Comparison of ENCODE assay signal across 8 mouse cellular contexts in the genomic region with DNA sequence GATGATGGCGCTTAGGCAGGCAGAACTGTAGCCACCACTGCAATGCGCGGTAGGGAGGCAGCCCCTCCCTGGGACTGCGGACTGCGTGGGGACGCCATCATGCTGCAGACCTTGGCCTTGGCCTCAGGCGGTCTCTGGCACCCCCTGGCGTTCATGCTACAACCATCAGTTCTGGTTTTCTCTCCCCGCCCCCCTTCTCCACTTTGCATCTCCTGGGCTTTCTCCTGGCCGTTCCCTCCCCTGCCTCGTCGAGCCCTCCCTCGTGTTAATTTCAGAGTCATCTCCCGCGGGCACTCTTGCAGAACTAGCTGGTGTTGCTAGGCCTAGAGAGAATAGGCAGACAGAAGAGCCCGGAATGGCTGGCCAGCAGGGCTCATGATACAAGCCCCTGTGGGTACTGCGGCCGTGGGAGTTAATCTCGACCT. TPM values are rescaled to one million over a fixed set of nuclear protein-coding genes. Genes with fewer than 3 reads are reported as not detected.
DNase-seq lines count a peak whose midpoint lies in the region; ATAC-seq and TF ChIP-seq lines count a peak whose summit lies in the region.

No protein-coding gene starts in this region.

- TF ChIP-seq CTCF in kidney, adult 2 months (conservative IDR thresholded peaks at IDR 0.05; ENCODE audit: insufficient read depth, insufficient read length, low read depth, low read length), result peak; percentile 76
- peak; percentile 85 for TF ChIP-seq CTCF in spleen, adult 2 months (IDR thresholded peaks at IDR 0.05; ENCODE audit: extremely low read depth, insufficient read depth, insufficient read length, insufficient replicate concordance)

- no peaks in the 10 kb centered on the region for H3K36me3 ChIP-seq in embryonic facial prominence, embryonic 12.5 days
- no peaks in the 10 kb centered on the region for H3K36me3 ChIP-seq in kidney, adult 2 months (ENCODE audit: control insufficient read depth, insufficient read depth, low read length)
- no peaks in the 10 kb centered on the region for H3K36me3 ChIP-seq in limb, embryonic 14.5 days (ENCODE audit: control insufficient read depth, insufficient read depth, low read length)
- no peaks in the 10 kb centered on the region for H3K36me3 ChIP-seq in midbrain, embryonic 16.5 days (ENCODE audit: control insufficient read depth, insufficient read depth, low read length)
- H3K36me3 ChIP-seq in spleen, adult 2 months (ENCODE audit: control insufficient read depth, insufficient read depth, low read length), result no peaks in the 10 kb centered on the region

- no peaks in the 10 kb centered on the region for H3K27me3 ChIP-seq in embryonic facial prominence, embryonic 12.5 days
- H3K27me3 ChIP-seq in kidney, adult 2 months (replicated peaks; ENCODE audit: control insufficient read depth, insufficient read depth, low read length), result no peaks in the 10 kb centered on the region
- no peaks in the 10 kb centered on the region for H3K27me3 ChIP-seq in limb, embryonic 14.5 days (ENCODE audit: control insufficient read depth, insufficient read depth, low read length)
- no peaks in the 10 kb centered on the region for H3K27me3 ChIP-seq in midbrain, embryonic 16.5 days (ENCODE audit: control insufficient read depth, insufficient read depth, low read depth, low read length)
- H3K27me3 ChIP-seq in spleen, adult 2 months (ENCODE audit: control insufficient read depth, insufficient read depth, low read length), result no peaks in the 10 kb centered on the region

- peak overlapping the region; percentile 17; the same call in 1 of the 2 replicates for H3K4me3 ChIP-seq in embryonic facial prominence, embryonic 12.5 days
- H3K4me3 ChIP-seq in kidney, adult 2 months (ENCODE audit: insufficient read depth, low read depth, low read length), result peak overlapping the region; percentile 50
- H3K4me3 ChIP-seq in limb, embryonic 14.5 days (replicated peaks; ENCODE audit: low read length), result peak overlapping the region; percentile 33
- peak overlapping the region; percentile 30 for H3K4me3 ChIP-seq in midbrain, embryonic 16.5 days (ENCODE audit: low read depth, low read length)
- H3K4me3 ChIP-seq in spleen, adult 2 months (ENCODE audit: extremely low read depth, insufficient read depth, insufficient read length), result peak overlapping the region; percentile 34; the same call in 1 of the 2 replicates

- WGBS in embryonic facial prominence, embryonic 12.5 days, result 26% methylated on average over 19 of the region's 19 CpGs
- WGBS in kidney, adult 2 months, result 5% methylated on average over 18 of the region's 19 CpGs
- WGBS in limb, embryonic 14.5 days, result 21% methylated on average over 18 of the region's 19 CpGs
- WGBS in midbrain, embryonic 16.5 days, result 22% methylated on average over 19 of the region's 19 CpGs
- 20% methylated on average over 19 of the region's 19 CpGs for WGBS in spleen, adult 2 months

- no peaks in the 10 kb centered on the region for H3K9me3 ChIP-seq in embryonic facial prominence, embryonic 12.5 days
- no peaks in the 10 kb centered on the region for H3K9me3 ChIP-seq in limb, embryonic 14.5 days (ENCODE audit: control insufficient read depth, low read length)
- H3K9me3 ChIP-seq in midbrain, embryonic 16.5 days (replicated peaks; ENCODE audit: control insufficient read depth, low read length, poor library complexity, severe bottlenecking), result no peaks in the 10 kb centered on the region

- H3K9ac ChIP-seq in embryonic facial prominence, embryonic 12.5 days, result no peak overlapping the region; the same call in 1 of the 2 replicates
- H3K9ac ChIP-seq in limb, embryonic 14.5 days (ENCODE audit: low read depth, low read length, severe bottlenecking), result 0 out of 2 replicates have a peak overlapping the region, but pooled peaks have one; percentile 31
- peak overlapping the region; percentile 53; the same call in 1 of the 2 replicates for H3K9ac ChIP-seq in midbrain, embryonic 16.5 days (ENCODE audit: low read depth, low read length)

- H3K4me1 ChIP-seq in embryonic facial prominence, embryonic 12.5 days, result no peaks in the 10 kb centered on the region
- no peaks in the 10 kb centered on the region for H3K4me1 ChIP-seq in kidney, adult 2 months (ENCODE audit: control insufficient read depth, insufficient read depth, low read length)
- H3K4me1 ChIP-seq in limb, embryonic 14.5 days (ENCODE audit: control insufficient read depth, insufficient read depth, low read length), result 0 out of 2 replicates have a peak, but pooled peaks cover 3% of the 10 kb centered on the region
- no peaks in the 10 kb centered on the region for H3K4me1 ChIP-seq in midbrain, embryonic 16.5 days (ENCODE audit: control insufficient read depth, insufficient read depth, low read length)
- peaks cover 3% of the 10 kb centered on the region; the same call in 1 of the 2 replicates for H3K4me1 ChIP-seq in spleen, adult 2 months (ENCODE audit: control insufficient read depth, insufficient read depth, insufficient read length)

- 0 out of 2 replicates have a peak overlapping the region, but pooled peaks have one; percentile 17 for H3K27ac ChIP-seq in embryonic facial prominence, embryonic 12.5 days
- H3K27ac ChIP-seq in kidney, adult 2 months (ENCODE audit: insufficient read depth, low read depth, low read length), result 0 out of 2 replicates have a peak overlapping the region, but pooled peaks have one; percentile 17
- 0 out of 2 replicates have a peak overlapping the region, but pooled peaks have one; percentile 48 for H3K27ac ChIP-seq in limb, embryonic 14.5 days (replicated peaks; ENCODE audit: low read depth, low read length)
- H3K27ac ChIP-seq in midbrain, embryonic 16.5 days (ENCODE audit: low read length), result peak overlapping the region; percentile 86
- H3K27ac ChIP-seq in spleen, adult 2 months (ENCODE audit: insufficient read depth, low read length), result no peak overlapping the region

- no peak for TF ChIP-seq POLR2A in kidney, adult 2 months (IDR thresholded peaks at IDR 0.05; ENCODE audit: low read depth, low read length)
- no peak for TF ChIP-seq POLR2A in limb, embryonic 14.5 days (IDR thresholded peaks at IDR 0.05; ENCODE audit: borderline replicate concordance, extremely low read depth, insufficient read depth, insufficient read length)
- no peak for TF ChIP-seq POLR2A in spleen, adult 2 months (IDR thresholded peaks at IDR 0.05; ENCODE audit: low read depth, low read length)

- peak; percentile 83 for ATAC-seq in embryonic facial prominence, embryonic 12.5 days (ENCODE audit: insufficient number of reproducible peaks, insufficient read depth, low FRiP score, low TSS enrichment)
- peak; percentile 93 for ATAC-seq in limb, embryonic 14.5 days (ENCODE audit: low FRiP score, low read depth)
- peak; percentile 93 for ATAC-seq in midbrain, embryonic 16.5 days

- H3K4me2 ChIP-seq in embryonic facial prominence, embryonic 12.5 days (replicated peaks), result peak overlapping the region; percentile 43
- peak overlapping the region; percentile 45 for H3K4me2 ChIP-seq in limb, embryonic 14.5 days (replicated peaks; ENCODE audit: low read depth, low read length, severe bottlenecking)
- peak overlapping the region; percentile 58 for H3K4me2 ChIP-seq in midbrain, embryonic 16.5 days (ENCODE audit: low read length)

- DNase-seq in 3T3-L1 (ENCODE audit: low read depth, low spot score), result peak; percentile 87
- peak; percentile 84 for DNase-seq in adrenal gland, postnatal 25 days
- peak; percentile 79 to 88 for DNase-seq in heart, adult 18-20 months
- peak; percentile 76 for DNase-seq in kidney, adult 2 months
- peak; percentile 73 for DNase-seq in limb, embryonic 14.5 days (ENCODE audit: low spot score)
- DNase-seq in spleen, adult 2 months (ENCODE audit: low read depth in 1 of 2, low spot score in 2 of 2), result peak; percentile 58 to 76

RNA-seq across cellular contexts. Expression of a gene that starts 21.6 kb away (rescaled TPM):
- 135 and 142 TPM in 2 replicates for total RNA-seq in adrenal gland, postnatal 25 days (2021)
- 107 and 113 TPM in 2 replicates for polyA plus RNA-seq in embryonic facial prominence, embryonic 12.5 days (2016; fragmentation: Nextera tagmentation; extraction: Ambion mirVana)
- total RNA-seq in heart, adult 18-20 months (2021), result 10 to 100 TPM; 81.2 to 83.4 TPM
- 173 and 180 TPM in 2 replicates for polyA plus RNA-seq in kidney, adult 2 months (2012; rRNA removed)
- polyA plus RNA-seq in limb, embryonic 14.5 days (2012; rRNA removed), result 196 and 236 TPM in 2 replicates
- polyA plus RNA-seq in limb, embryonic 14.5 days (2014; fragmentation: Nextera tagmentation; extraction: Ambion mirVana), result 87.1 and 97.1 TPM in 2 replicates
- 379 and 431 TPM in 2 replicates for polyA plus RNA-seq in midbrain, embryonic 16.5 days (2015; fragmentation: Nextera tagmentation; extraction: Ambion mirVana)
- 143 and 164 TPM in 2 replicates for polyA plus RNA-seq in spleen, adult 2 months (2012; rRNA removed)

RNA-seq across cellular contexts. Expression of a gene that starts 50.8 kb away (rescaled TPM):
- 29.4 and 31.1 TPM in 2 replicates for total RNA-seq in adrenal gland, postnatal 25 days (2021)
- 16.0 and 17.9 TPM in 2 replicates for polyA plus RNA-seq in embryonic facial prominence, embryonic 12.5 days (2016; fragmentation: Nextera tagmentation; extraction: Ambion mirVana)
- 1 to 10 TPM; 2.2 to 3.2 TPM for total RNA-seq in heart, adult 18-20 months (2021)
- 2.0 and 2.4 TPM in 2 replicates for polyA plus RNA-seq in kidney, adult 2 months (2012; rRNA removed)
- 37.2 and 40.5 TPM in 2 replicates for polyA plus RNA-seq in limb, embryonic 14.5 days (2012; rRNA removed)
- polyA plus RNA-seq in limb, embryonic 14.5 days (2014; fragmentation: Nextera tagmentation; extraction: Ambion mirVana), result 38.1 and 39.1 TPM in 2 replicates
- polyA plus RNA-seq in midbrain, embryonic 16.5 days (2015; fragmentation: Nextera tagmentation; extraction: Ambion mirVana), result 2.0 and 2.2 TPM in 2 replicates
- 5.9 and 7.7 TPM in 2 replicates for polyA plus RNA-seq in spleen, adult 2 months (2012; rRNA removed)
